Mouse (Mus musculus): ENCODE measurements around the gene Ndnf.

- TF ChIP-seq POLR2A (IDR thresholded peaks at IDR 0.05; ENCODE audit: insufficient read length, low read depth): no peak
- TF ChIP-seq MAX (IDR thresholded peaks at IDR 0.05; ENCODE audit: low read depth): no peak
These were observed 7.4 kb upstream of the Ndnf start for GRCm38 (mm10) chr6:65663990-65664389.

Measured in myocyte (in vitro differentiated cells).